Mouse (Mus musculus) CH12.LX (cell line): Measurements from ENCODE around the gene Sesn2. TPM values are rescaled to one million over a fixed set of nuclear protein-coding genes. Genes with fewer than 3 reads are reported as not detected.
A peak's percentile ranks its signal among the peaks of the same experiment; 100 is the strongest.

Experiments used
- DNase-seq: peaks from one replicate; pipeline ENCODE4 v3.0.0-alpha.2; 2013; ENCODE audit errors: extremely low read depth
- H3K27ac ChIP-seq: 2 replicates; pipeline ENCODE4 v1.5.1; 2012; ENCODE audit warnings: low read depth, mild to moderate bottlenecking, control low read depth, moderate library complexity; ENCODE audit not compliant: insufficient read depth
- H3K27me3 ChIP-seq: replicated peaks from 2 replicates; pipeline ENCODE3; 2012; ENCODE audit warnings: inconsistent platforms
- H3K36me3 ChIP-seq, 2 experiments: replicated peaks in 1 of 2; 2 replicates each; pipeline versions ENCODE3 to v1.6.1; 2012; ENCODE audit warnings: inconsistent platforms in 1 of 2, low read length in 1 of 2, mild to moderate bottlenecking in 1 of 2, mixed read lengths in 1 of 2, moderate library complexity in 1 of 2; ENCODE audit not compliant: control insufficient read depth in 1 of 2, insufficient read depth in 1 of 2
- H3K4me1 ChIP-seq, 2 experiments: 2 replicates each; pipeline ENCODE4 v1.6.1; 2012; ENCODE audit warnings: inconsistent platforms in 1 of 2, moderate library complexity in 1 of 2; ENCODE audit not compliant: insufficient read depth in 2 of 2, control insufficient read depth in 1 of 2
- H3K4me2 ChIP-seq: 2 replicates; pipeline ENCODE4 v1.6.1; 2012; ENCODE audit warnings: low read depth, mild to moderate bottlenecking, control low read depth; ENCODE audit not compliant: poor library complexity, insufficient read depth, severe bottlenecking
- H3K4me3 ChIP-seq, 3 experiments: fragments of 150-350 bp in 1 of 3; sonication (generic) in 1 of 3; replicated peaks in 1 of 3; 2 replicates each; pipeline versions ENCODE3 to v1.5.1; 2011 to 2012; ENCODE audit warnings: low read depth in 2 of 3, low read length in 2 of 3, mild to moderate bottlenecking in 2 of 3, moderate library complexity in 2 of 3, control low read depth in 1 of 3, improper control_type of control experiment in 1 of 3, inconsistent platforms in 1 of 3, mixed read lengths in 1 of 3; ENCODE audit not compliant: poor library complexity in 1 of 3
- H3K79me2 ChIP-seq: replicated peaks from 2 replicates; pipeline ENCODE4 v1.6.1; 2012; ENCODE audit warnings: mild to moderate bottlenecking, moderate library complexity; ENCODE audit not compliant: control insufficient read depth, poor library complexity, insufficient read depth, severe bottlenecking; ENCODE audit errors: extremely low read depth
- H3K9ac ChIP-seq: 2 replicates; pipeline ENCODE4 v1.6.1; 2012; ENCODE audit warnings: low read depth, mild to moderate bottlenecking, control low read depth, moderate library complexity; ENCODE audit not compliant: insufficient read depth
- H3K9me3 ChIP-seq: replicated peaks from 2 replicates; pipeline ENCODE3; 2012; ENCODE audit warnings: low read length, inconsistent platforms, mixed read lengths
- BHLHE40 ChIP-seq: IDR thresholded peaks from 2 replicates; pipeline ENCODE4 v1.6.1; 2011; ENCODE audit warnings: mild to moderate bottlenecking, low read depth, low read length, improper control_type of control experiment
- ETS1 ChIP-seq: conservative IDR thresholded peaks from 2 replicates; pipeline ENCODE4 v1.6.1; 2012; ENCODE audit warnings: low read depth, mild to moderate bottlenecking, inconsistent platforms, low read length, improper control_type of control experiment, moderate library complexity
- HCFC1 ChIP-seq: IDR thresholded peaks from 2 replicates; pipeline ENCODE4 v1.6.1; 2012; ENCODE audit warnings: low read depth, mild to moderate bottlenecking, inconsistent platforms, low read length, improper control_type of control experiment
- IRF4 ChIP-seq: IDR thresholded peaks from 2 replicates; pipeline ENCODE4 v1.6.1; 2014; ENCODE audit warnings: low read depth, mild to moderate bottlenecking, inconsistent platforms, low read length, improper control_type of control experiment
- JUN ChIP-seq: IDR thresholded peaks from 2 replicates; pipeline ENCODE4 v1.6.1; 2011; ENCODE audit warnings: low read depth, mild to moderate bottlenecking, low read length, improper control_type of control experiment, moderate library complexity; ENCODE audit not compliant: insufficient read depth
- MXI1 ChIP-seq: IDR thresholded peaks from 2 replicates; pipeline ENCODE4 v1.6.1; 2011; ENCODE audit warnings: mild to moderate bottlenecking, low read depth, low read length, improper control_type of control experiment
- MYC ChIP-seq: IDR thresholded peaks from 2 replicates; pipeline ENCODE4 v1.6.1; 2011; ENCODE audit warnings: low read depth, mild to moderate bottlenecking, improper control_type of control experiment, low read length
- PAX5 ChIP-seq: IDR thresholded peaks from 2 replicates; pipeline ENCODE4 v1.6.1; 2012; ENCODE audit warnings: low read length, inconsistent platforms, mixed read lengths
- POLR2A ChIP-seq: IDR thresholded peaks from 2 replicates; pipeline ENCODE4 v1.6.1; 2011; ENCODE audit warnings: low read depth, mild to moderate bottlenecking, improper control_type of control experiment, low read length
- POLR2AphosphoS2 ChIP-seq: IDR thresholded peaks from 2 replicates; pipeline ENCODE4 v1.6.1; 2011; ENCODE audit warnings: low read depth, low read length, improper control_type of control experiment
- TBP ChIP-seq: conservative IDR thresholded peaks from 2 replicates; pipeline ENCODE4 v1.6.1; 2011; ENCODE audit warnings: low read depth, low read length, improper control_type of control experiment
- TCF12 ChIP-seq: IDR thresholded peaks from 2 replicates; pipeline ENCODE4 v1.6.1; 2014; ENCODE audit warnings: low read depth, mild to moderate bottlenecking, inconsistent platforms, low read length, improper control_type of control experiment
- ZKSCAN1 ChIP-seq: IDR thresholded peaks from 2 replicates; pipeline ENCODE4 v1.6.1; 2012; ENCODE audit warnings: low read depth, inconsistent platforms, low read length, improper control_type of control experiment, borderline replicate concordance
- ZMIZ1 ChIP-seq: IDR thresholded peaks from 2 replicates; pipeline ENCODE4 v1.6.1; 2012; ENCODE audit warnings: low read depth, mild to moderate bottlenecking, inconsistent platforms, low read length, improper control_type of control experiment
- dilution Hi-C: fragments of 300-500 bp; cut with MboI; formaldehyde crosslinking; loops from 2 replicates; pipeline ENCODE4 v1.14.3; 2020; ENCODE audit warnings: low sequenced_read_pairs; ENCODE audit not compliant: extremely low pct_unique_long_range_greater_than_20kb, extremely low pct_ligation_motif_present
- in situ Hi-C: fragments of 300-500 bp; cut with MboI; formaldehyde crosslinking; loops from 3 replicates; pipeline ENCODE4 v1.14.3; 2019; ENCODE audit warnings: low sequenced_read_pairs, low pct_ligation_motif_present, low pct_unique_long_range_greater_than_20kb, mixed read lengths
- polyA plus RNA-seq: library from polyadenylated mRNA; unstranded; fragments of >175 nt; gene quantifications from 2 replicates; pipeline ENCODE4 v1.2.1, GENCODE M21; 2012; ENCODE audit warnings: low read depth; ENCODE audit not compliant: insufficient read length
- total RNA-seq, 2 experiments: library from RNA; depleted of rRNA; stranded (reverse); fragments of 300-350 nt in 1 of 2; fragments of >200 nt in 1 of 2; gene quantifications; 2 replicates each; pipeline ENCODE4 v1.2.3; 2012 to 2014

Gene Sesn2
- total and polyA plus RNA-seq, 3 experiments, result 35.6 to 68.1 (median 40.1) TPM

- Histone ChIP-seq H3K9ac (no peak overlapping the region), H3K4me3 (no peak overlapping the region), H3K4me1 (peaks cover 2 to 29% of the 10 kb centered on the region in 2 experiments; a peak in 3 of 4 replicates), H3K4me2 (no peak overlapping the region), H3K27ac (no peak overlapping the region), H3K36me3 (peaks cover 75 to 88% of the 10 kb centered on the region in 2 experiments), H3K79me2 (peaks cover 5% of the 10 kb centered on the region; the same call in 1 of the 2 replicates), H3K9me3 (no peaks in the 10 kb centered on the region), H3K27me3 (no peaks in the 10 kb centered on the region)
- DNase-seq, result peak; percentile 74
- dilution Hi-C loops, result no loop called here
- TF ChIP-seq HCFC1 (no peak), ZKSCAN1 (no peak), TBP (no peak), ETS1 (peak; percentile 33; the same call in 1 of the 2 replicates)
- in situ Hi-C loops, result no loop called here
Measured at GRCm38 (mm10) chr4:132494271-132494918, 15.9 kb downstream of the Sesn2 start.

- Histone ChIP-seq H3K9me3 (no peaks in the 10 kb centered on the region), H3K9ac (no peak overlapping the region), H3K27ac (no peak overlapping the region), H3K4me3 (no peak overlapping the region), H3K4me1 (peaks cover 2 to 29% of the 10 kb centered on the region in 2 experiments; a peak in 3 of 4 replicates), H3K4me2 (no peak overlapping the region), H3K27me3 (no peaks in the 10 kb centered on the region), H3K79me2 (no peaks in the 10 kb centered on the region), H3K36me3 (peaks cover 56 to 68% of the 10 kb centered on the region in 2 experiments)
- in situ Hi-C loops (no loop called here), dilution Hi-C loops (no loop called here)
- DNase-seq, result no peak
- no peak for TF ChIP-seq BHLHE40
- no peak for TF ChIP-seq PAX5
- TF ChIP-seq JUN, result no peak
- no peak for TF ChIP-seq MYC
- TF ChIP-seq IRF4, result no peak
- TF ChIP-seq ZMIZ1, result no peak
- TF ChIP-seq TCF12, result no peak
- no peak for TF ChIP-seq POLR2A
- no peak for TF ChIP-seq MXI1
- no peak for TF ChIP-seq POLR2AphosphoS2
Measured at GRCm38 (mm10) chr4:132492178-132493060, 17.9 kb downstream of the Sesn2 start.
